Comparison of ENCODE assay signal across 11 mouse cellular contexts in the genomic region with DNA sequence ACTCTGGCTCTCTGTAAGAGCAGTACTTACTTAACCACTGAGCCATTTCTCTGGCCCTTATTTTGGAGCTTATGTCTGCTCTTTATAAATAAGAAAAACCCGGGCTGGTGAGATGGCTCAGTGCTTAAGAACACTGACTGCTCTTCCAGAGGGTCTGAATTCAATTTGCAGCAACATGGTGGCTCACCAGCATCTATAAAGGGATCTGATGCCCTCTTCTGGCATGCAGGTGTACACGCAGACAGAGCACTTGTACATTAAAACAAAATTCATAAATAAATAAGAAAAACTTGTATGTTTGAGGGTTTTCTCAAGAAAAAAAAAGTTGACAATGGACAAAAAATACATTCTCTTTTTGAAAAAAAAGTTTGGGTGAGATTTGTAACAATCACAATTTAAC. TPM values are rescaled to one million over a fixed set of nuclear protein-coding genes. Genes with fewer than 3 reads are reported as not detected.
DNase-seq lines count a peak whose midpoint lies in the region; ATAC-seq and TF ChIP-seq lines count a peak whose summit lies in the region.
"Had no signal": no experiment of that assay in that cellular context is flagged by ENCODE, and none has a peak within 500 bp of the region (broad histone marks: within the 10 kb centered on the region; RNA-seq: fewer than 3 reads in every experiment).

No protein-coding gene starts in this region.

- no peak overlapping the region for H3K27ac ChIP-seq in heart, adult 2 months
- H3K27ac ChIP-seq: midbrain, embryonic 12.5 days had no signal

- 37% methylated on average over 2 of the region's 2 CpGs for WGBS in heart, adult 2 months

- no peak for DNase-seq in heart, adult 2 months
- no peak for DNase-seq in heart, adult 11 months
- DNase-seq in right cerebral cortex, postnatal 10 days (ENCODE audit: low spot score in 2 of 2), result peak; percentile 28 to 29
- no peak for DNase-seq in right cerebral cortex, postnatal 25 days
- peak; percentile 54 for DNase-seq in kidney, adult 9 months
- peak; percentile 10 for DNase-seq in telencephalon, adult 2 months (ENCODE audit: low read depth, low spot score)
- no peak for DNase-seq in right cerebral cortex, postnatal 4 days

- TF ChIP-seq CTCF in heart, adult 2 months (IDR thresholded peaks at IDR 0.05), result peak; percentile 80

- ATAC-seq in erythroblast, adult 5-6 weeks (replicated peaks; ENCODE audit: low FRiP score, poor library complexity, severe bottlenecking), result no peak
- ATAC-seq: forebrain, embryonic 16.5 days had no signal

- H3K4me1 ChIP-seq in heart, adult 2 months (ENCODE audit: control insufficient read depth, insufficient read depth, low read length), result no peaks in the 10 kb centered on the region
- H3K4me1 ChIP-seq: midbrain, embryonic 12.5 days had no signal

- no peaks in the 10 kb centered on the region for H3K36me3 ChIP-seq in heart, adult 2 months (ENCODE audit: control insufficient read depth, insufficient read depth, low read length)
- H3K36me3 ChIP-seq: midbrain, embryonic 12.5 days had no signal

- no peak overlapping the region for H3K4me3 ChIP-seq in heart, adult 2 months
- H3K4me3 ChIP-seq: midbrain, embryonic 12.5 days had no signal

- H3K79me2 ChIP-seq in heart, adult 2 months (replicated peaks; ENCODE audit: control insufficient read depth, insufficient read depth, low read length), result no peaks in the 10 kb centered on the region

- no peak overlapping the region for H3K9ac ChIP-seq in heart, adult 2 months (ENCODE audit: low read depth, low read length)
- H3K9ac ChIP-seq: midbrain, embryonic 12.5 days had no signal

- peak; percentile 19; the same call in 1 of the 2 replicates for TF ChIP-seq EP300 in heart, adult 2 months (IDR thresholded peaks at IDR 0.05; ENCODE audit: insufficient read depth, low read depth, low read length)

- H3K27me3 ChIP-seq in heart, adult 2 months (ENCODE audit: control insufficient read depth, insufficient read depth, low read length), result no peaks in the 10 kb centered on the region
- H3K27me3 ChIP-seq: midbrain, embryonic 12.5 days had no signal

- TF ChIP-seq POLR2A in heart, adult 2 months (IDR thresholded peaks at IDR 0.05; ENCODE audit: insufficient read depth, low read depth, low read length), result no peak

- intact Hi-C loops in heart, adult 2 months (cut with DNase I), result loop anchor here (1.0 to 5.0 kb wide), 2 partner anchors 161 to 240 kb away; no protein-coding TSS in a partner anchor

RNA-seq across cellular contexts. Expression of gene Mroh9, which starts 28.1 kb away (rescaled TPM):
- total RNA-seq in heart, adult 2 months (2021), result not detected
- not detected in 2 replicates for polyA plus RNA-seq in heart, adult 2 months (2012; rRNA removed)
- total RNA-seq in erythroblast, adult 5-6 weeks (2015; ENCODE audit: low replicate concordance), result not detected in 2 replicates
- total RNA-seq in erythroblast, adult 5-6 weeks (2017; ENCODE audit: low replicate concordance), result not detected in 2 replicates
- polyA plus RNA-seq: forebrain, embryonic 16.5 days; large intestine, adult 2 months; midbrain, embryonic 12.5 days had no signal

Comparison
In these comparisons a context has a peak if more than half of its experiments do, and no peak if none do; other contexts are left out.
1. DNase-seq: peak in right cerebral cortex, postnatal 10 days (2 of 2), kidney, adult 9 months (single experiment) and telencephalon, adult 2 months (single experiment); none in heart, adult 2 months (0 of 2), heart, adult 11 months (single experiment), right cerebral cortex, postnatal 25 days (single experiment) and right cerebral cortex, postnatal 4 days (single experiment).